Mouse (Mus musculus) thymus, postnatal 4 days (tissue): ENCODE measurements around the gene Gucy2c.

Experiments
- DNase-seq: peaks from one replicate; pipeline ENCODE4 v3.0.0; 2021

The Gucy2c gene

GRCm38 (mm10) chr6:136659226-136659625 lies 122.3 kb downstream of the Gucy2c start:
- DNase-seq: no peak

GRCm38 (mm10) chr6:136658303-136658702 lies 123.3 kb downstream of the Gucy2c start:
- DNase-seq: no peak

- no peak for DNase-seq
Observed at GRCm38 (mm10) chr6:136655786-136656185, 125.8 kb downstream of the Gucy2c start.

- no peak for DNase-seq
Observed at GRCm38 (mm10) chr6:136654470-136654869, 127.1 kb downstream of the Gucy2c start.

GRCm38 (mm10) chr6:136653331-136653730 lies 128.2 kb downstream of the Gucy2c start:
- DNase-seq: no peak

GRCm38 (mm10) chr6:136650664-136651063 lies 130.9 kb downstream of the Gucy2c start:
- no peak for DNase-seq

- DNase-seq: no peak
Observed at GRCm38 (mm10) chr6:136647455-136647861, 134.1 kb downstream of the Gucy2c start.
